Mouse (Mus musculus) adrenal gland, adult 2 months (tissue): ENCODE results near the gene Bicd1. TPM values are rescaled to one million over a fixed set of nuclear protein-coding genes. Genes with fewer than 3 reads are reported as not detected.

Experiments
- DNase-seq: peaks from one replicate; pipeline ENCODE4 v3.0.0; 2021
- microRNA-seq, 2 experiments: library from miRNA; unstranded; fragments of <30 nt; microRNA quantifications; one replicate each; pipeline ENCODE4 v1.2.0; 2021
- polyA plus RNA-seq: library from polyadenylated mRNA; depleted of rRNA; stranded (reverse); fragments of >200 nt; gene quantifications from 2 replicates; pipeline ENCODE4 v1.2.3, GENCODE M21; 2012; rRNA removed
- total RNA-seq, 2 experiments: library from RNA; stranded (reverse); gene quantifications; 2 replicates each; pipeline ENCODE4 v1.2.3; 2021

The Bicd1 gene
- total and polyA plus RNA-seq, 3 experiments: 0.94 to 5.3 (median 4.4) TPM

- DNase-seq: no peak
These were observed 158.5 kb downstream of the Bicd1 start for GRCm38 (mm10) chr6:149567219-149567618.

- DNase-seq: no peak
These were observed 165.6 kb downstream of the Bicd1 start for GRCm38 (mm10) chr6:149574288-149574687.

GRCm38 (mm10) chr6:149580053-149580452, 171.4 kb downstream of the Bicd1 start:
- DNase-seq: no peak

GRCm38 (mm10) chr6:149585708-149586504, 177.2 kb downstream of the Bicd1 start:
- DNase-seq: no peak

Small RNA genes lying within 50 kb of the gene (microRNA-seq; reads per million reads assigned to microRNA genes)
- gene Gm24307: 0 reads per million in 2 experiments

Other genes with a start within 250 kb of the Bicd1 start
- 10 to 100 TPM; 22.1 to 23.0 TPM for gene Amn1, start 220.2 kb upstream of the Bicd1 start, total RNA-seq
- gene Amn1, start 220.2 kb upstream of the Bicd1 start, polyA plus RNA-seq: 9.1 and 9.2 TPM in 2 replicates
- 10 to 100 TPM; 22.6 to 38.7 TPM for gene Resf1, start 99.5 kb upstream of the Bicd1 start, total RNA-seq
- gene Resf1, start 99.5 kb upstream of the Bicd1 start, polyA plus RNA-seq: 7.4 and 11.3 TPM in 2 replicates